Mouse (Mus musculus): ENCODE data around the gene Baz1a.
"Not testable (repeated sequence)": the region's sequence is repeated elsewhere in the genome, so short reads cannot be mapped to it uniquely, and the experiment has no call there.

Baz1a gene

DNA sequence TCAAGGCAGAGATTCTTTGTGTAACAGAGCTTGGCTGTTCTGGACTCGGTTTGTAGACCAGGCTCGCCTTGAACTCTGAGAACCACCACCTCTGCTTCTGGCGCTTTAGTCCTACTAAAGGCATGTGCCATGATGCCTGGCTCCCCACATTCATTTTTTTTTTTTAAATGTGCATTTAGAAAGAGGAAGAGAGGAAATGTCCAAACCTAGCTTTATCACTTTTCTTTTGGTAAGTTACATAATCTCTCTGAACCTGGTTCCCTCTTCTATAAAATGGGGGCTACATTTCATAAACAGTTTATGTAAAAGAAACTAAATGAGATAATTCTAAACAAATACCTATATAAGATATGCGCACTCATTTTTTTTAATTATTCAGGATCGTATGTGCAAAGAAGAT, 33.2 kb downstream of the Baz1a start:
- DNase-seq (ENCODE audit: low spot score in 2 of 2), result no peak

DNA sequence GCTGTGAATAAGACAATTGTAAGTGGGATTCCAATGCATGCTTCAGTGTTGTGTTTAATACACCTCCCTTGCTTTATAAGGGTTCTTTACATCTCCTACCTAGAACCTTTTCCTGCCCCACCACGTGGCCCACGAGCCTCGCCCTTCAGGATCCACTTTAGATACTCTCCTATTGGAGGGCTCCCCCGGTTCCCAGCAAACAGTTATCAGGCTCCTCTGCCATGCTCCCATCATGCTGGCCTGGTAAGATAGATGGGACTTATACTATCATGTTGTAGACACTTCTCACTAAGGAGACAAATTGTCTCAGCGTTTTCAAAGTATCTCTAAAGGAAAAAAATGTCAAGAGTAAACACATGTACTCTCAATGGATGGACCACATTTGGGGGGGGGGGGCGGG, 33.6 kb downstream of the Baz1a start:
- DNase-seq (ENCODE audit: low spot score in 2 of 2), result peak in 1 of 2 experiments; percentile 22

DNA sequence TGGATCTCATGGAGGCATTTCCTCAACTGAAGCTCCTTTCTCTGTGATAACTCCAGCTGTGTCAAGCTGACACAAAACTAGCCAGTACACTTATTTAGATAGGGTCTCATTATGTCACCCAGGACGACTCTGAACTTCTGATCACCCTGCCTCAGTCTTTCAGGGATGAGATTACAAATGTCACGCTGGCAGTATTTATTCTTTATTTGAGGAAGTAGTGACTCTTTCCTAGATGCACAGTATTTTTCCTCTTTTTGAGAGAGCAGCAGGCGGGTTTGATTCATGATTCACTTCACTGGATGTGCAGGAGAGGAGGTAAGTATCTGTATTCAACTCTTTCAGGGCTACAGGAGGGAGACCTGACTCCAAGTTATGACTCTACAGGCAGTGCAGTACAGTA, 45.1 kb downstream of the Baz1a start:
- DNase-seq (ENCODE audit: low spot score in 2 of 2), result no peak

DNA sequence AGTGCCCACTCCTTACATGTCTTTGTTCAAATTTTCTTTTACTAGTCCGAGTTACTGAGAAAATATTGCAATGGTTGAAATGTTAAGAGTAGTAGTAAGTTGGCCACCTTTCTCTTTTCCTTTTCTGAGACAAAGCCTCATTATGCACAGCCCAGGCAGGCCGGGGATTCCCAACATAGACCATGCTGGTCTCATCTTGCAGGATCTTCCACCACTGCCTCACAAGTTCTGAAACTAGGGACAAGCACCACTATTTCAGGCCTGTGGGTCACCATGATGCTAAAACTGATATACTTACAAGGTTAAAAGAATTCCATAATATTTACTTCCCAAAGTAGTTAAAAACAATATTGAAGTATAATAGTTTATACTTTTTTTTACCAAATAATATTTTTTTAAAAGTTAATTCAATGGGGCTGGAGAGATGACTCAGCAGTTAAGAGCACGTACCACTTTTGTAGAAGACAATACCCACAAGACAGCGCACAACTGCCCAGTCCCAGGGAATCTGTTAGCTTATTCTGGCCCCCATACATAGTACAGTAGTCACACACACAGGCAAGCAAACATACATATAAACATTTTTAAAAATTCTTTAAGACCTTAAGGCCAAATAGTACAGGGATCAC, 48.5 kb downstream of the Baz1a start:
- DNase-seq (ENCODE audit: low spot score in 2 of 2), result no peak

DNA sequence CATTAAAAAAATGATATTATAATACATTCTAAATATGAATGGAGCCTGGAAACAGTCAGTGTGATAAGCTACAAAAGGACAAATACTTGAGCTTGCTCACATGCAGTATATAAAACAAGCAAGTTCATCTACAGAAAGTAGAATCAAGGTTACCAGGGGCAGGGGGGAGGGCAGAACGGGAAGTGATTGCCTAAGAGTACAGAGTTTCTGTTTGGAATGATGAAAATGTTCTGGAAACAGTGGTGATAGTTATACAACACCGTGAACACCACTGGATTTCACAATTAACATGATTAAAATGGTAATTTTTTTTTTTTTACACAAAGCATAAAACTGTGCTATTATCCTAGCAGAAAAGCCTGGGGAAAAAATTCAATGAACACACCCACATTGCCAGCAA, 54.6 kb downstream of the Baz1a start:
- no peak for DNase-seq (ENCODE audit: low spot score in 2 of 2)

DNA sequence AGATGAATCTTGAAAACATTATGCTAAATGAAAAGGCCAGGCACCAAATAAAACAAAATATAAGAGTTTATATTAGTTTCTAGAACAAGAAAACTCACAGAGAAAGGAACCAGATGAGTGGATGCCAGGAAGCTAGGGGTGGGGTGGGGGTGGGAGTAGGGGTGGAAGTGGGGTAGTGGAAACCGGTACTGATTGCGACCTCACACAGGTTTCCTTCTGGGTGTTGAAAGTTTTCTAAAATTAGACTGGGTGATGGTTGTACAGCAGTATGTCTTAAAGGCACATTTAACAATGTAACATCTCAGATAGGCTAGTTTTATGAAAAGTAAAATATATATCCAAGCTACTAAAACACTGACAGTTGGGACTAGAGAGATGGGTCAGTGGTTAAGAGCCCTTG, 57.2 kb downstream of the Baz1a start:
- DNase-seq (ENCODE audit: low spot score in 2 of 2), result no peak

DNA sequence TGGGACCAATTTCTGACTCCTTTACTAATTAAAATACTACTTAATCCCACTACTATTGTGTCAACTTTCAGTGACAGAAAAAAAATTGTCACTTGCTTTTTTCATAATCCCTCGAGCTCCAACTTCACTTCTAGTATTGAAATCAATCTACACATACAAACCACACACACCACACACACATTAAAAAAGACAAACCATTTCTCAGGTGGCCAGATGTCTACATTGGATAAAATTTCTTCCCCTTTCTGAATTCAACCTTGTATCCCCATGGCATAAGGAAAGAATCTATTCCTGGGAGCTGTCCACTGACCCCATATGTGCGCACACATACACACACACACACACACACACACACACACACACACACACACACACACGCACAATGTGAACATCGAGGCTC, 57.7 kb downstream of the Baz1a start:
- no peak for DNase-seq (ENCODE audit: low spot score in 2 of 2)

DNA sequence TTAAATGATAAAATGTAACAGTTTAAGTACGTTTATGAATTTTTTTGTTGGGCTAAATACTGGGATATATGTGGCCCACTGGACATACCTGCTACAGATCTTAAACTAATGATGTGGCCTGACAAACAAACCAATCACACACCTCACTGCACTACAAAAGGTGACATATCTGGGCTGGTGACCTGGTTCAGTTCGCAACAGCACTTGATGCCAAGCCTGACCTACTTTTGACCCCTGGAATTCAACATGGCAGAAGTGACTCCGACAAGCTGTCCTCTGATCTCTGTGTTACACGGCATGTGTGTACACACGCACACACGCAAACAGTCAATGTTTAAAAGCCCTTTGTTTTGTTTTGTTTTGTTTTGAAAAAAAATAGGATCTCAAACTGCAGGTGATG, 68.0 kb downstream of the Baz1a start:
- no peak for DNase-seq (ENCODE audit: low spot score in 2 of 2)

DNA sequence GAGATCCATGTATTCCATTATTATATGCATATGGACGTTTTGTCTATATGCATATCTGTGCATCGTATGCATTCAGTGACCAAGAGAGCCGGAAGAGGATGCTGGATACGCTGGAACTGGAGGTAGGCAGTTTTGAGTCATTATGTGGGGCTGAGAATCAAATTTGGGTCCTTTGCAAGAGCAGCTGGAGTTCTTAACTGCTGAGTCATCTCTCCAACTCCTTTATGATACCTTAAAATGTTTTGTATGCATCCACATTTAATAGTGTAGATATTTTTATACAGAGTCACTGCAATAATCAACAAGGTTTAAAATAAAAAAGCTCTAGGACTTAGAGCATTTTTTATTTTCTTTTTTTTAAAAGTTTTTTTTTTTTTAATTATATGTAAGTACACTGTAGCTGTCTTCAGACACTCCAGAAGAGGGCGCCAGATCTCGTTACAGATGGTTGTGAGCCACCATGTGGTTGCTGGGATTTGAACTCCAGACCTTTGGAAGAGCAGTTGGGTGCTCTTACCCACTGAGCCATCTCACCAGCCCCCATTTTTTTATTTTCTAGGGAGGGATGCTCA, 71.5 kb downstream of the Baz1a start:
- not testable (repeated sequence) for DNase-seq (ENCODE audit: low spot score in 2 of 2)

DNA sequence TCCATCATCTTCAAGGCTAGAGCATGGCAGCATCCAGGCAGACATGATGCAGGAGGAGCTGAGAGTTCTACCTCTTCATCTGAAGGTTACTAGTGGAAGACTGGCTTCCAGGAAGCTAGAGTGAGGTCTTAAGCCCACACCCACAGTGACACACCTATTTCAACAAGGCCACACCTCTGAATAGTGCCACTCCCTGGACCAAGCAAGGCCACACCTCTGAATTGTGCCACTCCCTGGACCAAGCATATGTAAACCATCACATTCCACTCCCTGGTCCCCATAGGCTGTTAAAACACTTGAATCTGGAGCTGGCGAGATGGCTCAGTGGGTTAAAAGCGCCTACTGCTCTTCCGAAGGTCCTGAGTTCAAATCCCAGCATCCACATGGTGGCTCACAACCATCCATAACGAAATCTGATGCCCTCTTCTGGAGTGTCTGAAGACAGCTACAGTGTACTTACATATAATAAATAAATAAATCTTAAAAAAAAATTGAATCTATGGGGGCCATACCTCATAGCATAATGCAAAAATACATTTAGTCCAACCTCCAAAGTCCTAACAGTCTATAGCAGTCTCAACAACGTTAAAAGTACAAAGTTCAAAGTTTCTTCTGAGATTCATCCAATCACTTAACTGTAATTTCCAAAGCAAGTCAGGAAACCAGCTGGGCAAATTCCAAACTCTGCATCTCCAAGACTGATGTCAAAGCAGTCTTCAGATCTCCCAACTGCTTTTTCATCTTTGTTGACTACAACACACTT, 76.4 kb downstream of the Baz1a start:
- not testable (repeated sequence) for DNase-seq (ENCODE audit: low spot score in 2 of 2)

DNA sequence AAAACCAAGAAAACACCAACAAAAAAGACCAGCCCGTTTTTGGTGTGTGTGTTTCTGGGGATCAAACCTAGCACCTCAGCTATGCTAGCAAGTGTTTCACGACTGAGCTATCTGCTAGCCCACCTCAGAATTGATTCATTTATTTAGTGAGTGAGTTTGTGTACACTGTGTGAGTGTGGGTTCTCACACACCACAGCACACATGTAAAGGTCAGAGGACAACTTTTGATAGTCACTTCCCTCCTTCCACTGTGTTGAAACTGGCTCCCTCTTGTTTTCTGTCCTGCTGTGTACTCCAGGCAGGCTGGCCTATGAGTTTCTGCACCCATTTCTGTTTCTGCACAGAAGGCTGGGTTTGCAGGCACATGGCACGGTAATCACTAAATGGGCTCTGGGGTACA, 103.8 kb downstream of the Baz1a start:
- DNase-seq (ENCODE audit: low spot score in 2 of 2), result no peak

DNA sequence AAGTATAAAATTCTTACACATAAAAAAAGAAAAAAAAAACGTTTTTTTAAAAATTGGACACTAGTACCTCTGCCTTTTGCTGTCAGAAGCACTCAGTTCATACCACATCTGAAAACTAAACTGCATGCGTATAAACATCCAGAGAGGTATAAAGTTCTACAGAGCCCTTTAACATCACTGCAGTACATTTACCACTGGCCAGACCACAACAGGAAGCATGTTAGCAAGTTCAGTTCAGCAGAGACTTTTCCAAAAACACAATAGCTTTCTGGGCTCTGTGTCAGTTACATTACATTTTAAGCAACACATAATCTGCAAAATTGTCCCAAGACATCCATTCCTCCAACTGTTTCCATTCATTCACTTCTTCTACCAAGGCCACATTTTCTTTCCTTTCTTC, 121.6 kb downstream of the Baz1a start:
- DNase-seq (ENCODE audit: low spot score in 2 of 2), result not testable (repeated sequence)

DNA sequence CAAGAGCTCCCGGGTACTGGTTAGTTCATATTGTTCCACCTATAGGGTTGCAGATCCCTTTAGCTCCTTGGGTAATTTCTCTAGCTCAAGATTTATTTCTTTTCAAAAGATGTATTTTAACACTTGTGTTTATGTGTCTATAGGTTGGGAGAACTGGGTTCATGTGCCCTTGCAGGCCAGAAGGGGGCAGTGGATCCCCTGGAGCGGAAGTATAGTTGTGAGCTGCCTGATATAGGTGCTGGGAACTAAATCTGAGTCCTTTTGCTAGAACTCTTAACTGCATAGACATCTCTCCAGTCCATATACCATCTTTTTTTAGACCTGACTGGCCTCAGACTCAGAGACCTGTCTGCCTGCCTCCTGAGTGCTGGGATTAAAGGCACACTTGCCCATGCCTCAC, 123.7 kb downstream of the Baz1a start:
- no peak for DNase-seq (ENCODE audit: low spot score in 2 of 2)

DNA sequence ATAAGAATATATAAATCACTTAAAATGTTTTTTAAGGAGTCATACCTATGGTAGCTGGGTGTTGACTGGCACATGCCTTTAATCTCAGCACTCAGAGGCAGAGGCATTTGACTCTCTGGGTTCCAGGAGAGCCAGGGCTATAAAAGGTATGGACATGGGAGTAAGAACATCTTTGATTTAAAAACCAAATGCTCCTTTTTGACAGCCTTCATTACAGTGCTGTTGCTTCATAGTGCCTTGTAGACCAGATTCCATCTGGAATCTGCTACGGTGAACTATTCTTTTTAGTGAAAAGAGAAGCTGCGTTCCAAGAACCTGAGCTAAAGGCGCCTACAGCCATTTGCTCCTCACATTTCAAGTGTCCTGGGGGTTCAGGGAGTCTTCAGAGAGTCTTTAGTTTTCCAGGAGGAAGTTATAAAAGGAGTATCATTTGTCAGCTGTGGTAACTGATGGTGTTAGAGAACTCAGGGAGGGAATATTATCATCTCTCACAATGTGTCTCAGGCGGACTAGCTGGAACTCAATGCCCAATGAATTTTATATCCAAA, 126.5 kb downstream of the Baz1a start:
- no peak for DNase-seq (ENCODE audit: low spot score in 2 of 2)

DNA sequence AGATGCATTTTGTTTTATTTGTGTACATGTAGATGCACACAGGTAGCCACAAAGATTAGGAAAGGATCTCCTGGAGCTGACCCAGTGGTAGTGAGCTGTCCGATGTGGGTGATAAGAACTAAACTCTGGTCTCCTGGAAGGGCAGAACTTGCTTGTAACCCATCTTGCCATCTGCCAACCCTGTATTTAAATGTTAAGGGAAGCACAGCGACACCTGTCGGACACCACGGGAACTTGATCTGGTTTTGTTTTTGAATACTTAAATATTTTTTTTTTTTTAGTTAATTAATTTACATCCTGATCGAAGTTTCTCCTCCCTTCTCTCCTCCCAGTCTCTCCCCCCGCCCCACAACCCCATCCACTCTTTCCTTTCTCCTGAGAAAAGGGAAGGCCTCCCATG, 134.5 kb downstream of the Baz1a start:
- peak; percentile 32 to 55 for DNase-seq (ENCODE audit: low spot score in 2 of 2)

DNA sequence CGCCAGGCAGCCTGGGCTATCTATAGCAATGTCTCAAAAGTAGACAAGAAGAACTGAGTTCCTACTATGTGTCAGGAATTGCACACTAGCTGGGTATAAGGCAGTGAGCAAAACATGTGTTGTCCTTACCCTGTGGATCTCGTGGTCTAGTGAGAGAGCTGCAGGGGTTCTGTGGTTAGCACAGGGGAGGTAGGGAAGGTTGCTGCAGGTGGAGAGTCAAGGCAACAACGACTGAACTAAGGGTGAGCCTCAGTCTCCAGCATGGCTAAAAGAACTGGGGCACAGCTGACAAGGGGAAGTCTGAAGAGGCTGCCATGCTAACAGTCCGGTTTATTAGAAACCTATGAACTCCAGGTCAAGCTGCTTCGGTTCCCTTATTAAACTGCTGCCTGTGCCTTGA, 134.9 kb downstream of the Baz1a start:
- DNase-seq (ENCODE audit: low spot score in 2 of 2), result no peak

DNA sequence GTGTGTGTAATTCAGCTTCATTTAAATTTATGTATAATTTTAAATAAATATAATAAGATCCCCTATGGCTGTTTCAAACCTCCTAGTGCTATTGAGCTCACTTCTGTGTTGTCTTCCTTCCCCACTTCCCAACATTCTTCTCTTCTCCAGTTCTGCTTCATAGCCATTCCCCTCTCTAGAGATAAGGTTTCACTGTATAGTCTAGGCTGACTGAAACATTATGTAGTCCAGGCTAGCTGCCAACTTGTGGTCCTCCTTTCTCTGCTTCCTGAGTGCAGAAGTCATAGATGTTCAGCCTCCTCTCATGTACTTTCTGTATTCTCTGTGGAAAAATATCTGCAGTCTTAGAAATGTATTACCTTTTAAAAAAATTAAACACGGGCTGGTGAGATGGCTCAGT, 136.3 kb downstream of the Baz1a start:
- no peak for DNase-seq (ENCODE audit: low spot score in 2 of 2)

DNA sequence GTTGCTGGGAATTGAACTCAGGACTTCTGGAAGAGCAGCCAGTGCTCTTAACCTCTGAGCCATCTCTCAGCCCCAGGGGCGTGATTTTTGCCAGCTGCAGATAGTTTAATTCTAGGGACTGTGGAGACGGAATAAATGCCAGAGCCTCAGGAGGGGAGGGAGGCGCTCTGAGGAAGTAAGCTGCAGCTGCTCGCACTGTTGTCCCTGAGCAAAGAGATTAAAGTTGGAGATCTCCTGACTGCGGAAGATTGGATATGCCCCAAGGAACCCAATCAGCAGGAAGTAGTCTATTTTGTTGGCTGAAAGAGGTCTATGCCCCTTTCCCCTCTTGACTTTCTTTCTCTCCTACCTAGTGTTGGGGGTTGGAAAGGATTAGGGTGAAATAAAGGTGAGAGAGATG, 137.3 kb downstream of the Baz1a start:
- no peak for DNase-seq (ENCODE audit: low spot score in 2 of 2)

DNA sequence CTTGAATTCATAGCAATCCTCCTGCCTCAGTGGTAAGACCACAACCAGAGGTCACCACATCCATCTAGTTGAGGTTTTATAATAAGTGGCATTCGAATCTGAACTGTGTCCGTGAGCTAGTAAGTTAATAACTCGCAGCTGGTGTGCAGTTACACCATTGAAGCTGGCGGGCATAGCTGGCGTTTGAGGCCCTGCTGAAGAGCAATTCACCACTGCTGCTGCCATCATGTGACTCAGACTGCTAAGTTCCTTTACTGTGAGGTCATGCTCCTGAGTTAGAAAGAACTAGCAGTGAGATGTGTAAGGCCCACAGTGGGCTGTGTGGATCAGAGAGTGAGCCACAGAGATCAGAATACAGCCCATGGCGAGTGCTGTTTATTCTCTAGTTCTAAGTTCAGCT, 139.4 kb downstream of the Baz1a start:
- DNase-seq (ENCODE audit: low spot score in 2 of 2), result no peak

DNA sequence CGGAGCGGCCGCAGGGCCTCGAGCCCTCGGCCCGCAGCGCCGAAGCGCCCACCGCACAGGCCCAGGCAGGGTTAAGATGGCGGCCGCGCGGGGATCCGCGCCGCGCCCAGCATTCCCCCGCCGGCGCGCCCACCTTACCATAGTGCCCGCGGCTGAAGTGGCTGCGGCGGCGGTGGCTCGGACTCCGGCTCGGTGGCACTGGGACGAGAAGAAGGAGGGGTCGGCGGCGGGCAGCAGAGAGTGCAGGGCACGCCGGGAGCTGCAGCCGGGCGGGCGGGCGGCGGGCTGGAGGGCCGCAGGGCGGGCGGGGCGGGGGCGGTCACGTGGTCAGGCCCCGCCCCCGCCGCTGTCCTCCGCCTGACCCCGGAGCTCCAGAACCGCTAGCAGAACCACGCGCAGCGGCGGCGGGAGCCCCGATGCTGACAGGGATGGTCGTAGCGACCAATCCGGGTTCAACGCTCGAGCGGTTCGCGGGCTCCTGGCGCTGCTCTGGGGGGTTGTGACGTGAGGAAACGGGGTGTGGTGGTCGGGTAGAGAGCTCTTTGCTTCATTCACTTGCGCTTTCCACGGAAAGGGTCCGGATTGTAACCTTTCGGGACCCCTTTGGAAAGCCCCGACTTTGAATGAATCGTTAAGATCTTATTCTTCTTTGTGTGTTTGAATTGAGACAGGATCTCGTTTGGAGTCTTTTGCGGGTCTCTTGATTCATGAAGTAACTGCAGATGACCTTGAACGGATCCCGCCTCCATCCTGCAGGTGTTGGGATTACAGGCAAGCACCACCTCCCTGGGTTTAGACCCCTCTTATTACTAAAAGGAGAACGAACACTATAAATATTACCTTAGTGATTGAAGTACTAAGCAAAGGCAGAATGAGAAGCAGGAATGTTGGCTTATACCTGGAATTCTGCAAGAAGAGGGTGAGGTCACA, 151.3 kb downstream of the Baz1a start, which contains the start of gene Cfl2:
Gene Cfl2, minus strand, starts transcription at position 272 of the 930 bp plus-strand sequence.
- DNase-seq (ENCODE audit: low spot score in 2 of 2), result peak; percentile 75 to 76

DNA sequence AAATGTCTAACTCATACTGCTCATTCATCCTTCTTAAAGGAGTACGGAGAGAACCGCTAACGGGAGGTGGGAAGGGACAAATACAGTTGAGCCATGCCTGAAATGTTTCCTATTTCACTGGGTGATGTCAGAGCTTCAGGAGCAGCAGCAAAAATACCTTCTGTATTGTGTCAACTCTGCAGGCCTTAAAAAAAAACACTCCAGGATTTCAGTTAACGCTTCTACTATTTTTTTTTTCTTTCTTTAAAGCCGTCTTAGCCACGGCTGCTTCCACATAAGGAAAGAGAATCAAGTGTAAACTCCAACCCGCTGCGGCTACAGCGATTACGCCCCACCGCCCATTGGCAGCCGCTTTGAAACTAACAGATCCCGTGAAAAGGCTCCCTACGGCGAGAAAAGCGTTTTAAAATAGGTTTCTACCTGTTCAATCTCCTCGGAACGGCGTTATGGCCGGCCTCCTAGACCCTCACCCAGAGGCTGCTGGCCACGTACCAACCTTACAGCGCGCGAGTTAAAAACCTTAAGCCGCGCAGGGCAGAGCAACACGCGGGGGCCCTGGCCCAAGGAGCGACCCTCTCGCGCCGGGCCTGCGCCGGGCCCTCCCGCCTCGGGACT, 152.1 kb downstream of the Baz1a start:
- DNase-seq (ENCODE audit: low spot score in 2 of 2), result peak in 1 of 2 experiments; percentile 29

Data from spleen, postnatal 36 days (tissue).